Mouse (Mus musculus) stomach, postnatal 0 days (tissue): ENCODE data around the gene Macc1. TPM values are rescaled to one million over a fixed set of nuclear protein-coding genes. Genes with fewer than 3 reads are reported as not detected.

Source experiments
- ATAC-seq: fragments of 200-750 bp; cut with Nextera tagmentation; 2 replicates; pipeline ENCODE4 v1.8.0; 2017; ENCODE audit not compliant: low FRiP score, low TSS enrichment
- DNase-seq: peaks from one replicate; pipeline ENCODE4 v3.0.0-alpha.2; 2016; ENCODE audit warnings: low spot score
- H3K27ac ChIP-seq: fragments of 300-500 bp; sonication (generic); replicated peaks from 2 replicates; pipeline ENCODE4 v1.5.1; 2014; ENCODE audit warnings: mild to moderate bottlenecking, control low read depth
- H3K27me3 ChIP-seq: fragments of 300-500 bp; sonication (generic); 2 replicates; pipeline ENCODE4 v1.6.1; 2014; ENCODE audit warnings: low read length; ENCODE audit not compliant: control insufficient read depth, insufficient read depth
- H3K36me3 ChIP-seq: fragments of 300-500 bp; sonication (generic); 2 replicates; pipeline ENCODE4 v1.6.1; 2014; ENCODE audit warnings: low read length, mixed read lengths; ENCODE audit not compliant: control insufficient read depth, insufficient read depth
- H3K4me1 ChIP-seq: fragments of 300-500 bp; sonication (generic); replicated peaks from 2 replicates; pipeline ENCODE4 v1.6.1; 2014; ENCODE audit warnings: antibody characterized with exemption; ENCODE audit not compliant: control insufficient read depth, insufficient read depth
- H3K4me2 ChIP-seq: fragments of 300-500 bp; sonication (generic); replicated peaks from 2 replicates; pipeline ENCODE4 v1.6.1; 2014; ENCODE audit warnings: low read depth, mild to moderate bottlenecking, control low read depth, moderate library complexity
- H3K4me3 ChIP-seq: fragments of 300-500 bp; sonication (generic); 2 replicates; pipeline ENCODE4 v1.5.1; 2014; ENCODE audit warnings: low read depth, low read length, control low read depth
- H3K9ac ChIP-seq: fragments of 300-500 bp; sonication (generic); 2 replicates; pipeline ENCODE4 v1.6.1; 2014; ENCODE audit warnings: mild to moderate bottlenecking, low read length, control low read depth, mixed read lengths
- H3K9me3 ChIP-seq: fragments of 300-500 bp; sonication (generic); 2 replicates; pipeline ENCODE4 v1.6.1; 2016; ENCODE audit warnings: low read length; ENCODE audit not compliant: control insufficient read depth
- CTCF ChIP-seq: IDR thresholded peaks from 2 replicates; pipeline ENCODE4 v1.5.1; 2016; ENCODE audit warnings: antibody characterized with exemption, low read depth, mild to moderate bottlenecking, moderate library complexity
- EP300 ChIP-seq: optimal IDR thresholded peaks from 2 replicates; pipeline ENCODE3; 2016; ENCODE audit warnings: antibody characterized with exemption
- WGBS: fragments of 180-500 bp; shearing (Covaris S2); extraction: QIAGEN DNeasy Blood & Tissue Kit; methylation state at CpG from one replicate; pipeline ENCODE4 v1.1.7; 2014; 5-methylcytosine and 5-hydroxymethylcytosine counted together
- polyA plus RNA-seq: library from polyadenylated mRNA; unstranded; fragments of >200 nt; fragmentation: Nextera tagmentation; extraction: Ambion mirVana; gene quantifications from 2 replicates; pipeline ENCODE4 v1.2.1, GENCODE M21; 2015

The Macc1 gene
- polyA plus RNA-seq, 1 experiment from 2014 or later, result 7.1 TPM

DNA sequence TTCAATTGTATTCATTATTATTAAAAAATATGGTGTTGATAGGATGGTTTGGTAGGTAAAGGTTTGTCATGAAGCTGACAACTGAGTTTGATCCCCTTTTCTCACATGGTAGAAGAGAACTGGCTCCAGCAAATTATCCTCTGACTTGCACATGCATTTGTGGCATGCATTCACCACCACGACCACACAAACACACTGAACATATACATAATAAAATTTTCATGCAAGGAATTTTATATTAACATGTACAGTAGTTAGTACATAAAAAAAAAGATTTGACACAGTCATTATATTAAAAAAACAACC lies 150.8 kb downstream of the Macc1 start:
- Histone ChIP-seq H3K36me3 (no peaks in the 10 kb centered on the region), H3K4me2 (no peak overlapping the region), H3K9ac (no peak overlapping the region), H3K27me3 (no peaks in the 10 kb centered on the region), H3K9me3 (no peaks in the 10 kb centered on the region), H3K4me3 (no peak overlapping the region), H3K4me1 (no peaks in the 10 kb centered on the region), H3K27ac (no peak overlapping the region)
- TF ChIP-seq EP300 (no peak), CTCF (no peak)
- no peak for ATAC-seq
- DNase-seq, result no peak
- WGBS, result 74% methylated on average over 1 of the region's 1 CpGs

DNA sequence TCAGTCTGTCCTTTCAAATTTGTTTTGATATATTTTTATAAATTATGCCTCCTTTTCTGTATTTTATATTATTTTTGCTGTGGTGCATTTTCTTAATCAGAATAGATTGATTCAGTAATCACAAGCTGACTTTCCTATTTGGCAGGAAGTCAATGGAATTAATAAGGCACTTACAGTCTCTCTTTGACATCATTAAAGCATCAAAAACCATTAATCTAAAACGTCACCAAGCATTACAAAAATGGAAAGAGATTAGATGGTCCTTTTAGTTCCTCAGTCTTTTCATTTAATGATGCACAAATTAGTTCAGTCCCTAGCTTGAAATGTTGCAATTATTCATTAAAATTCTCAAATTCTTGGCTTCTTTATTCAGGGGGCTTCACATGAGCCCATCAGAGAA lies 153.6 kb downstream of the Macc1 start:
- Histone ChIP-seq H3K9me3 (no peaks in the 10 kb centered on the region), H3K4me1 (no peaks in the 10 kb centered on the region), H3K9ac (no peak overlapping the region), H3K27me3 (no peaks in the 10 kb centered on the region), H3K27ac (no peak overlapping the region), H3K4me3 (no peak overlapping the region), H3K4me2 (no peak overlapping the region), H3K36me3 (no peaks in the 10 kb centered on the region)
- WGBS, result 52% methylated on average over 1 of the region's 1 CpGs
- ATAC-seq (no peak), DNase-seq (no peak)
- TF ChIP-seq CTCF, result no peak
- no peak for TF ChIP-seq EP300

DNA sequence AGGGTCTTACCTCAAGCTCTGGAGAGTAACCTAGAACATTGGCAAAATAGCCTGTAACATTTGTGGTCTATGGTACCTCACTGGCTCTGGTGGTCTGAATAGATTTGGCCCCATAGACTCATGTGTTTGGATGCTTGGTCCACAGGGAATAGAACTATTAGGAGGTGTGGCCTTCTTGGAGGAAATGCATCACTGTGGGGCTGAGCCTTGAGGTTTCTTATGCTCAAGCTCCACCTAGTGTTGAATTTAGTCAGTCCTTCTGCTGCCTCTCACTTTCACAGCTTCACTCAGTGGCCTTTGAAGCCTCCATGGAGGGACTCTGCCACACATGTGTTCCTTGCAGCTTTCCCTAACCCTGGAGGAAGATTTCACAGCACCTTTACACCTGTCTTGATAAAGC lies 156.2 kb downstream of the Macc1 start:
- no peak overlapping the region for H3K27ac ChIP-seq
- TF ChIP-seq EP300 (no peak), CTCF (peak; percentile 65)
- no peak overlapping the region for H3K9ac ChIP-seq
- no peak for DNase-seq
- H3K27me3 ChIP-seq, result no peaks in the 10 kb centered on the region
- H3K4me3 ChIP-seq, result no peak overlapping the region
- no peaks in the 10 kb centered on the region for H3K4me1 ChIP-seq
- H3K36me3 ChIP-seq, result no peaks in the 10 kb centered on the region
- H3K9me3 ChIP-seq, result no peaks in the 10 kb centered on the region
- H3K4me2 ChIP-seq, result no peak overlapping the region
- ATAC-seq, result no peak; the same call in 1 of the 2 replicates

GRCm38 (mm10) chr12:119483296-119483695 lies 169.2 kb downstream of the Macc1 start:
- Histone ChIP-seq H3K9me3 (no peaks in the 10 kb centered on the region), H3K36me3 (no peaks in the 10 kb centered on the region), H3K4me2 (no peak overlapping the region), H3K27ac (no peak overlapping the region), H3K4me3 (no peak overlapping the region), H3K4me1 (no peaks in the 10 kb centered on the region), H3K27me3 (no peaks in the 10 kb centered on the region), H3K9ac (no peak overlapping the region)
- DNase-seq, result no peak
- no peak for ATAC-seq
- 70% methylated on average over 2 of the region's 2 CpGs for WGBS
- TF ChIP-seq CTCF (no peak), EP300 (no peak)

DNA sequence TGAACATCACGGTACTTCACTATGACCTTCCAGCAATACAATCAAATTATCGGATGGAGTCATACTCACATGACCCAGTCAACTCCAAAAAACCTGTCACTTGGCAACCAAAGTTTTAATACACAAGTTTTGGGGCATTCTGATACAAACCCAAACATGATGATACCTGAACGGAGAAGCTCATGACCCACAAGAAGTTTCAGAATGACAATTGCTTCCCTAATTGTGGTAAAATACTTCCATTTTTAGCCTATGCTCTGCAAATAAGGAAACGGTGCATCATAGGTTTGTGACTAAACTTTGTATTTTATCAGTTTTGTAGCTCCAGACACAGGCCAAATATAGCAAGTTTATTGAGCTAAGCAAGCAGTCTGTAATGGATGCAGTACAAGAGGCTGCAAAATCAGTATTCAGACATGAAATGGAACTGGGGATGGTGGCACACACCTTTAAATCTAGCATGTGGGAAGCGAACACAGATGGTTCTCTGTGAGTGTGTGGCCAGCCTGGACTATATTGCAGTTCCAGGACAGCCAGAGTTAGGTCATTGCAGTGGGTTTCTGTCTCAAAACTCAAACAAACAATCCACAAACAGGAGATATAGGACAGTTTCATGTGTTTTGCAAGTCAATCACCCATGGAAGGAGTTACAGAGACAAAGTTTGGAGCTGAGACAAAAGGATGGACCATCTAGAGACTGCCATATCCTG lies 170.0 kb downstream of the Macc1 start:
- Histone ChIP-seq H3K27ac (no peak overlapping the region), H3K36me3 (no peaks in the 10 kb centered on the region), H3K9me3 (no peaks in the 10 kb centered on the region), H3K4me3 (no peak overlapping the region), H3K27me3 (no peaks in the 10 kb centered on the region), H3K9ac (no peak overlapping the region), H3K4me1 (no peaks in the 10 kb centered on the region), H3K4me2 (no peak overlapping the region)
- ATAC-seq (no peak), DNase-seq (no peak)
- 85% methylated on average over 5 of the region's 5 CpGs for WGBS
- TF ChIP-seq EP300 (no peak), CTCF (no peak)

- Histone ChIP-seq H3K36me3 (no peaks in the 10 kb centered on the region), H3K9me3 (no peaks in the 10 kb centered on the region), H3K9ac (no peak overlapping the region), H3K4me3 (no peak overlapping the region), H3K4me2 (no peak overlapping the region), H3K27me3 (no peaks in the 10 kb centered on the region), H3K4me1 (no peaks in the 10 kb centered on the region), H3K27ac (no peak overlapping the region)
- ATAC-seq (no peak), DNase-seq (no peak)
- peak; percentile 24; the same call in 1 of the 2 replicates for TF ChIP-seq CTCF
- no peak for TF ChIP-seq EP300
These were observed 197.1 kb downstream of the Macc1 start for GRCm38 (mm10) chr12:119511145-119511544.

Other genes with a start within 250 kb of the Macc1 start
- 1.3 TPM in 2 replicates for gene Itgb8, start 75.5 kb upstream of the Macc1 start, polyA plus RNA-seq